Comparison of ENCODE assay signal across 8 mouse cellular contexts in genomic region chr9:54700174-54700475, GRCm38 (mm10). TPM values are rescaled to one million over a fixed set of nuclear protein-coding genes. Genes with fewer than 3 reads are reported as not detected.
DNase-seq lines count a peak whose midpoint lies in the region; ATAC-seq and TF ChIP-seq lines count a peak whose summit lies in the region.

No protein-coding gene starts in this region.

- no peak for TF ChIP-seq POLR2A in myocyte (IDR thresholded peaks at IDR 0.05; ENCODE audit: insufficient read length, low read depth)

- intact Hi-C loops in left cerebral cortex, postnatal 36 days (cut with DNase I): no loop called here

- ATAC-seq in forebrain, embryonic 11.5 days (replicated peaks; ENCODE audit: low FRiP score): no peak

- WGBS in forebrain, embryonic 11.5 days: 30% methylated on average over 9 of the region's 9 CpGs
- 29% methylated on average over 9 of the region's 9 CpGs for WGBS in limb, embryonic 10.5 days

- peaks cover 2% of the 10 kb centered on the region; the same call in 1 of the 2 replicates for H3K4me1 ChIP-seq in forebrain, embryonic 11.5 days (replicated peaks; ENCODE audit: control insufficient read depth, insufficient read depth, low read length)
- H3K4me1 ChIP-seq in limb, embryonic 10.5 days: peaks cover 39% of the 10 kb centered on the region

- no peak overlapping the region for H3K27ac ChIP-seq in forebrain, embryonic 11.5 days (ENCODE audit: low read depth, low read length)
- peak overlapping the region; percentile 85 for H3K27ac ChIP-seq in limb, embryonic 10.5 days

- peak overlapping the region; percentile 63 for H3K4me3 ChIP-seq in forebrain, embryonic 11.5 days (ENCODE audit: low read depth, low read length)
- H3K4me3 ChIP-seq in limb, embryonic 10.5 days: peak overlapping the region; percentile 75
- peak overlapping the region; percentile 44 for H3K4me3 ChIP-seq in myocyte

- no peaks in the 10 kb centered on the region for H3K79me2 ChIP-seq in myocyte (ENCODE audit: control insufficient read depth, insufficient read depth)

- no peaks in the 10 kb centered on the region for H3K36me3 ChIP-seq in forebrain, embryonic 11.5 days (ENCODE audit: control insufficient read depth, insufficient read depth, low read length)
- no peaks in the 10 kb centered on the region for H3K36me3 ChIP-seq in limb, embryonic 10.5 days
- no peaks in the 10 kb centered on the region for H3K36me3 ChIP-seq in myocyte (ENCODE audit: control insufficient read depth, insufficient read depth)

- DNase-seq in cerebellum, adult 9-11 months: peak; percentile 64
- no peak for DNase-seq in cerebellum, postnatal 14 days
- peak; percentile 31 for DNase-seq in 3T3-L1 (ENCODE audit: low read depth, low spot score)
- no peak for DNase-seq in forebrain, embryonic 11.5 days (ENCODE audit: low spot score)
- DNase-seq in limb, embryonic 10.5 days (ENCODE audit: low spot score): no peak
- DNase-seq in thymus, postnatal 36 days: no peak
- DNase-seq in left cerebral cortex, postnatal 36 days (ENCODE audit: low spot score in 2 of 2): no peak

- peak overlapping the region; percentile 75 for H3K9ac ChIP-seq in forebrain, embryonic 11.5 days (ENCODE audit: low read length)

- H3K27me3 ChIP-seq in forebrain, embryonic 11.5 days (ENCODE audit: control insufficient read depth, insufficient read depth, low read length): peaks cover 27% of the 10 kb centered on the region
- H3K27me3 ChIP-seq in limb, embryonic 10.5 days (ENCODE audit: low read depth, poor library complexity, severe bottlenecking): peaks cover 80% of the 10 kb centered on the region
- no peaks in the 10 kb centered on the region for H3K27me3 ChIP-seq in myocyte (ENCODE audit: control insufficient read depth, insufficient read depth, insufficient read length)

- peak overlapping the region; percentile 93 for H3K4me2 ChIP-seq in forebrain, embryonic 11.5 days (ENCODE audit: low read depth, low read length, severe bottlenecking)
- peak overlapping the region; percentile 70 for H3K4me2 ChIP-seq in myocyte (ENCODE audit: low read depth)

- no peaks in the 10 kb centered on the region for H3K9me3 ChIP-seq in forebrain, embryonic 11.5 days (ENCODE audit: control insufficient read depth, low read length)
- no peaks in the 10 kb centered on the region for H3K9me3 ChIP-seq in limb, embryonic 10.5 days (replicated peaks)

- H3ac ChIP-seq in myocyte (ENCODE audit: control insufficient read depth, insufficient read length): peak overlapping the region; percentile 86

TF ChIP-seq in myocyte, 11 proteins besides CTCF, POLR2A, EP300 and RAD21:
- TF ChIP-seq E2F4 (IDR thresholded peaks at IDR 0.05; ENCODE audit: insufficient read depth) (no peak), CEBPB (IDR thresholded peaks at IDR 0.05; ENCODE audit: insufficient read depth, poor library complexity, severe bottlenecking) (no peak), MYOD1 (IDR thresholded peaks at IDR 0.05; ENCODE audit: control insufficient read depth in 1 of 3, insufficient read length in 2 of 3, low read depth in 2 of 3) (no peak)

RNA-seq across cellular contexts. Expression of gene Dnaja4, which starts 1.5 kb away (rescaled TPM):
- 2.3 and 3.1 TPM in 2 replicates for polyA plus RNA-seq in forebrain, embryonic 11.5 days (2014; fragmentation: Nextera tagmentation; extraction: Ambion mirVana)
- 2.7 and 2.9 TPM in 2 replicates for polyA plus RNA-seq in limb, embryonic 10.5 days (2016; fragmentation: Nextera tagmentation; extraction: Ambion mirVana)
- polyA plus RNA-seq in myocyte (2012; fragmentation: generic; extraction: Trizol): 11.7 TPM
- total RNA-seq in left cerebral cortex, postnatal 36 days (2021): 10 to 100 TPM; 38.8 to 42.9 TPM

RNA-seq across cellular contexts. Expression of gene Wdr61, which starts 34.2 kb away (rescaled TPM):
- 158 and 159 TPM in 2 replicates for polyA plus RNA-seq in forebrain, embryonic 11.5 days (2014; fragmentation: Nextera tagmentation; extraction: Ambion mirVana)
- 178 and 190 TPM in 2 replicates for polyA plus RNA-seq in limb, embryonic 10.5 days (2016; fragmentation: Nextera tagmentation; extraction: Ambion mirVana)
- 41.7 TPM for polyA plus RNA-seq in myocyte (2012; fragmentation: generic; extraction: Trizol)
- 10 to 100 TPM; 51.8 to 52.7 TPM for total RNA-seq in left cerebral cortex, postnatal 36 days (2021)

RNA-seq across cellular contexts. Expression of gene Acsbg1, which starts 38.5 kb away (rescaled TPM):
- 18.4 and 19.2 TPM in 2 replicates for polyA plus RNA-seq in forebrain, embryonic 11.5 days (2014; fragmentation: Nextera tagmentation; extraction: Ambion mirVana)
- polyA plus RNA-seq in limb, embryonic 10.5 days (2016; fragmentation: Nextera tagmentation; extraction: Ambion mirVana): 0.31 and 0.60 TPM in 2 replicates
- 48.0 TPM for polyA plus RNA-seq in myocyte (2012; fragmentation: generic; extraction: Trizol)
- total RNA-seq in left cerebral cortex, postnatal 36 days (2021): 100 to 1,000 TPM; 121 to 139 TPM

Comparison
In these comparisons a context has a peak if more than half of its experiments do, and no peak if none do; other contexts are left out.
1. DNase-seq: peak in cerebellum, adult 9-11 months (single experiment) and 3T3-L1 (single experiment); none in cerebellum, postnatal 14 days (0 of 2), forebrain, embryonic 11.5 days (single experiment), limb, embryonic 10.5 days (single experiment), thymus, postnatal 36 days (0 of 2) and left cerebral cortex, postnatal 36 days (0 of 2).
2. RNA of gene Acsbg1, which starts 38.5 kb away (polyA plus RNA-seq): 48.0 TPM in myocyte (single experiment) and 18.4 to 19.2 TPM in forebrain, embryonic 11.5 days; 0.31 to 0.60 TPM in limb, embryonic 10.5 days; every median in the first group is over 10 times any median in the second.
3. Peak in every context shown above with its lines, with median percentiles within 50 percentile points of each other: H3K4me3 ChIP-seq.